Mouse (Mus musculus) layer of hippocampus, adult 9-10 months (tissue): Measurements from ENCODE around the gene Prl7a2.

ENCODE experiments used
- DNase-seq: peaks from one replicate; pipeline ENCODE4 v3.0.0; 2022; ENCODE audit warnings: low spot score

Prl7a2 gene

GRCm38 (mm10) chr13:27667936-27668335 is at the start of gene Prl7a2:
TSS of gene Prl7a2 (minus strand) at chr13:27668036.
- no peak for DNase-seq

- no peak for DNase-seq
These were observed 48.8 kb upstream of the Prl7a2 start, which contains the start of gene Prl7d1 for GRCm38 (mm10) chr13:27716636-27717035. TSS of gene Prl7d1 (minus strand) at chr13:27716736.

- DNase-seq = no peak
These were observed 38.7 kb upstream of the Prl7a2 start for GRCm38 (mm10) chr13:27706521-27706920.

- no peak for DNase-seq
These were observed 7.1 kb downstream of the Prl7a2 start for GRCm38 (mm10) chr13:27660747-27661146.

GRCm38 (mm10) chr13:27642393-27642792 is 25.4 kb downstream of the Prl7a2 start, which contains the start of gene Prl7a1:
TSS of gene Prl7a1 (minus strand) at chr13:27642493.
- no peak for DNase-seq

GRCm38 (mm10) chr13:27610482-27610881 is 57.4 kb downstream of the Prl7a2 start, which contains the start of gene Prl7b1:
TSS of gene Prl7b1 (minus strand) at chr13:27610582.
- no peak for DNase-seq
